Mouse (Mus musculus): ENCODE measurements at regions not wholly inside any gene's neighbourhood (a gene's known extent, or its start where the extent isn't known, plus 50 kb on each side); places are given as distances from the start of the nearest gene placed in this dataset.

DNA sequence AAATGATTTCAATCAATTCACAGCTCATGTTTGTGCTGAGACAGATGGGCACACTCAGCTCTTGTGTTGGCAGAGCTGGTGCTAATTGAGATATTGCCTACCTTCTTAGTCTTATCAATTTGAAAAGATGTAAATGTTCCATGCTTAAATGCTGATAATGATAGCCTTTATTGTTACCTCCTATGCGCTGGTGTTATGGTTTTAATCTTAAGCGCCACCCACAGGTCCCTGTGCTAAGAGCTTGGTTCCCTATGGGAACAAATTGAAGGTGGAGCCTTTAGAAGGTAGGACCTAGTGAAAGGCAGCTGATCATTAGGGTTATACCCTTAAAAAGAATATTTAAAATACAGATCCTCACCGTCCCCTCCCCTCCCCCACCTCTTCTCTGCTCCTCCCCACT is 146.5 kb upstream of the Plcz1 start:
- no peak for TF ChIP-seq CTCF (conservative IDR thresholded peaks at IDR 0.05; ENCODE audit: low read length)
- TF ChIP-seq NANOG (IDR thresholded peaks at IDR 0.05; ENCODE audit: borderline replicate concordance, low read length) = no peak
